Mouse (Mus musculus) left cerebral cortex, postnatal 10 days (tissue): ENCODE measurements around the gene Phf11c. TPM values are rescaled to one million over a fixed set of nuclear protein-coding genes. Genes with fewer than 3 reads are reported as not detected.
"Not testable (repeated sequence)": the region's sequence is repeated elsewhere in the genome, so short reads cannot be mapped to it uniquely, and the experiment has no call there.

ENCODE experiments used
- DNase-seq, 2 experiments: peaks; one replicate each; pipeline ENCODE4 v3.0.0; 2021 to 2022; ENCODE audit warnings: low spot score in 2 of 2, mixed read lengths in 1 of 2; ENCODE audit errors: extremely low spot score in 1 of 2
- intact Hi-C: fragments of 180-260 bp; cut with DNase I; formaldehyde crosslinking; loops from one replicate; pipeline ENCODE4 v1.15.1; 2025
- total RNA-seq, 2 experiments: library from RNA; stranded (reverse); gene quantifications; 2 replicates each; pipeline ENCODE4 v1.2.3; 2021

Gene Phf11c
- total RNA-seq, 2 experiments from 2014 or later, result 0.39 to 0.59 TPM

DNA sequence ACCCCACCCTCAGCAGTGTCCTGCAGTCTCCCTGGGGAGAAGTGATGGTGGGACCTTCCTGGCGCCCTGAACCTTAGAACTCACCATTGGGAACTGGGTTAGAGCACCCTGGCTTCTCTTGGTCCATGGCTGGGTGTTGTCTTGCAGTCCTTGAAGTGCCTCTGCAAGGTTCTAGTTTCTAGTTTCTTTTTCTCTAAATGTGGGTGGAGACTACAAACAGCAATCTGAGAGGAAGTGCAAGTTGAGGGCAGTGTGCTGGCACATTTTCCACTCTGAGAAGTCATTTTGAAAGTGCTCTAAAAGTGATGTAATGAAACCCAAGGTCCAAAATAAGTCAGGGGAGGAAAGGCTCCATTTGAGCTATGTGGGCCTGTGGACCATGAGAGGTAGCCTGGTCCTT lies 54.0 kb downstream of the Phf11c start, which contains the start of gene Phf11b:
Phf11b (minus strand) TSS at position 163 of the 400 bp plus-strand sequence.
- intact Hi-C loops, result not testable (repeated sequence)

DNA sequence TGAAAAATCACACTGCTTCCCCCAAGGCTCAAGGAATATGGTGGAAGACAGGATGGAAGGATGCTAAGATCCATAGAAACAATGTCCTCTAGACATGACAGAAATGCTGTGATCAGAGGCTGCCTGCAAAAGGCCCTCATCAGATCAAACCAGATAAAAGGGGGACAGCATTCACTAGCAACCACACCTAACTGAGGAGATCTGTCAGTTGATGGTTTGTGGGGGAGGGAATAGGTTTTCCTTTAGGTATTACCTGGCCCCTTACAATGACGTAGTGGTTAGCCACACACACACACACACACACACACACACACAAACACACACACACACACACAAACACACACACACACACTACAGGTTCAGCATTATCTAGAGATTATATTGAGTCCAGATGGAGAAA lies 55.6 kb downstream of the Phf11c start:
- DNase-seq, result no peak
- intact Hi-C loops, result no loop called here

More for the DNA sequence above, 54.0 kb downstream of the Phf11c start, which contains the start of gene Phf11b:
- not testable (repeated sequence) for DNase-seq

DNA sequence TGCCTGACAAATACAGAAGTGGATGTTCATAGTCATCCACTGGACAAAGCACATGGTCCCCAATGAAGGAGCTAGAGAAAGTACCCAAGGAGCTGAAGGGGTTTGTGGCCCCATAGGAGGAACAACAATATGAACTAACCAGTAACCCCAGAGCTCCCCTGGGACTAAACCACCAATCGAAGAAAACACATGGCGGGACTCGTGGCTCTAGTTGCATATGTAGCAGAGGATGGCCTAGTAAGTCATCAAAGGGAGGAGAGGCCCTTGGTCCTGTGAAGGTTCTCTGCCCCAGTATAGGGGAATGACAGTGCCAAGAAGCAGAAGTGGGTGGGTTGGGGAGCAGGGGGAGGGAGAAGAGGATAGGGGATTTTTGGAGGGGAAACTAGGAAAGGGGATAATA lies 59.1 kb downstream of the Phf11c start:
- DNase-seq, intact Hi-C loops: not testable (repeated sequence)

Other genes with a start within 250 kb of the Phf11c start
- not detected for gene Gm5142, start 216.6 kb downstream of the Phf11c start, total RNA-seq
- 10 to 100 TPM; 23.2 to 26.2 TPM for gene Rcbtb1, start 194.2 kb downstream of the Phf11c start, total RNA-seq
- gene Gm6904, start 135.2 kb downstream of the Phf11c start, total RNA-seq, result not detected
- gene Phf11a, start 97.9 kb downstream of the Phf11c start, total RNA-seq, result not detected
- not detected for gene Phf11b, start 54.0 kb downstream of the Phf11c start, total RNA-seq
- gene Phf11d, start 29.9 kb downstream of the Phf11c start, total RNA-seq, result under 1 TPM; 0.47 to 0.51 TPM
- 1 to 10 TPM; 3.8 to 4.0 TPM for gene Setdb2, start 45.5 kb upstream of the Phf11c start, total RNA-seq
- gene Cab39l, start 45.6 kb upstream of the Phf11c start, total RNA-seq, result 10 to 100 TPM; 19.3 to 22.0 TPM
- gene Cdadc1, start 202.6 kb upstream of the Phf11c start, total RNA-seq, result 10 to 100 TPM; 39.3 to 49.8 TPM
- 1 to 10 TPM; 2.6 to 2.9 TPM for gene Shisa2, start 229.9 kb upstream of the Phf11c start, total RNA-seq